Mouse (Mus musculus) frontal cortex, postnatal 25 days (tissue): ENCODE measurements around the gene Gm10073.
"Not testable (repeated sequence)": the region's sequence is repeated elsewhere in the genome, so short reads cannot be mapped to it uniquely, and the experiment has no call there.

Experiments
- DNase-seq, 2 experiments: peaks; one replicate each; pipeline ENCODE4 v3.0.0; 2022; ENCODE audit warnings: low spot score in 2 of 2

Gene Gm10073

GRCm38 (mm10) chr8:106599265-106599979 lies 26.2 kb upstream of the Gm10073 start:
- DNase-seq = no peak

DNA sequence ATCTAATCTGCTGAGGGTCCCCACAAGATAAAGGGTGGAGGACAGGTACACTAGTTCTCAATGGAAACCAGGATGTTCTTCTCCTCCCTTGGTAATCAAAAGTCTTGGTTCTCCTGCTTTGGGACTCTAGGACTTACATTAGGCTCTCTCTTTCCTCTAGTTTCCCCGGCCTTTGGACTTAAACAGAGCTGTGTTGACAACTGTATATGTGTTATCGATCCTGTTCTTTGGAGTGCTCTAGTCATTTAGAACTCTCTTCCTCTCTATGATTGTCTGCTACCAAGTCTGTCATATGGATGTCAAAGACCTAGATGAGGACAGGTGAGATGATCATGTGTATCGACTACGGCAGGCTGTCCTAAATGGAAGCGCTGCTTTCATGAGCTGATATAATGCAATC lies 23.8 kb upstream of the Gm10073 start:
- no peak for DNase-seq

- not testable (repeated sequence) for DNase-seq
Observed at GRCm38 (mm10) chr8:106595623-106596022, 22.4 kb upstream of the Gm10073 start.

DNA sequence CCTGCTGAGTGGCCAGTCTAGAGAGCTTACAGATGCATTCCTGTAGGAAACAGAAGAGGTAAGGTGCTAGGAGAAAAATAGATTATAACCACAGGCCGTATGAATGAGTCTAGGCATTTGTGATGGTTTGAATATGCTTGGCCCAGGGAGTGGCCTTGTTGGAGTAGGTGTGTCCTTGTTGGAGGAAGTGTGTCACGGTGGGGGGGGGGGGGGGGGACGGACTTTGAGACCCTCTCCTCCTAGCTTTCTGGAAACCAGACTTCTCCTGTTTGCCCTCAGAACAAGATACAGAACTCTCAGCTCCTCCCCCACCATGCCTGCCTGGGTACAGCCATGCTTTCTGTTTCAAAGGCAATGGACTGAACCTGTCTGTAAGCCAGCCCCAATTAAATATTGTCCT lies 19.2 kb upstream of the Gm10073 start:
- no peak for DNase-seq

DNA sequence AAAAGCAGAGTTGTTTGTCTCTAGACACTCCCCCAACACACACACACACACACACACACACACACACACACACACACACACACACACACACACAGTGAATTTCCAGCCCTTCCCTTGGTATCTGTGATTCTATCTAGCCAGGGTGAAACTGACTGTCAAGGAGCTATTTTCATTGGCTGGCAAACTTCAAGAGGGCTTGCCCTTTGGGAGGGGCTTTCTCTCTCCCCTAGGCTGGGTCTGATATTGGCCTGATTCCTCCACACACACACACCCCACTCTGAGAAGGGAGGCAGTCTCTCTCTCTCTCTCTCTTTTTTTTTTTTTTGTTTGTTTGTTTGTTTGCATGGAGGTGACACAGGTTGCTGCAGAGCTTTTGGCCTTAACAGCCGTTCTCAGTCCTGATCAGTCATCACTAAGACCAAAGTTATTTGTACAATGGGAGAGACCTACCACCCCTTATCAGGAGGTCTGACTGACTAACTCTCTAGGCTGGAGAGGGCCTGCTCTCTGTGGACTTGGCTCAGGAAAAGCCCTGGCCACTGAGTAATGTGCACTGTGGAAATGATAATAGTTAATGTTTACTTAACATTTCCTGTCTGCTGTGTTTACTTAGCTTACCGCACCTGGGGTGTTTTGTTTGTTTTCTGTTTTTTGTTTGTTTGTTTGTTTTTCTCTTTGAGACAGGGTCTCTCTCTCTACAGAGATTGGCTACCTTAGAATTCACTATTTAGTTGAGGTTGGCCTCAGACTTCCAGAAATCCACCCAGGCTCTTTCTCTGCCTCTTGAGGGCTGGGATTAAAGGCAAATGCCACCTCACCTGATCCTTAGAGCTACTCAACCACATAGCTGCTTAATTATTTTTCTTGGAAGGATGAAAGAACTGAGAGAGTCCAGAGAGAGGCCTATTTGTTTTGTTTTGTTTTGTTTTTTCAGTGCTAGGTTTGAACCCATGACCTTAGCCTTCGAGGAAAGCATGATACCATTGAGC lies 15.5 kb upstream of the Gm10073 start:
- no peak for DNase-seq

- DNase-seq = no peak
Observed at GRCm38 (mm10) chr8:106586896-106587295, 13.6 kb upstream of the Gm10073 start.

- DNase-seq = no peak
Observed at GRCm38 (mm10) chr8:106585671-106586037, 12.4 kb upstream of the Gm10073 start.

DNA sequence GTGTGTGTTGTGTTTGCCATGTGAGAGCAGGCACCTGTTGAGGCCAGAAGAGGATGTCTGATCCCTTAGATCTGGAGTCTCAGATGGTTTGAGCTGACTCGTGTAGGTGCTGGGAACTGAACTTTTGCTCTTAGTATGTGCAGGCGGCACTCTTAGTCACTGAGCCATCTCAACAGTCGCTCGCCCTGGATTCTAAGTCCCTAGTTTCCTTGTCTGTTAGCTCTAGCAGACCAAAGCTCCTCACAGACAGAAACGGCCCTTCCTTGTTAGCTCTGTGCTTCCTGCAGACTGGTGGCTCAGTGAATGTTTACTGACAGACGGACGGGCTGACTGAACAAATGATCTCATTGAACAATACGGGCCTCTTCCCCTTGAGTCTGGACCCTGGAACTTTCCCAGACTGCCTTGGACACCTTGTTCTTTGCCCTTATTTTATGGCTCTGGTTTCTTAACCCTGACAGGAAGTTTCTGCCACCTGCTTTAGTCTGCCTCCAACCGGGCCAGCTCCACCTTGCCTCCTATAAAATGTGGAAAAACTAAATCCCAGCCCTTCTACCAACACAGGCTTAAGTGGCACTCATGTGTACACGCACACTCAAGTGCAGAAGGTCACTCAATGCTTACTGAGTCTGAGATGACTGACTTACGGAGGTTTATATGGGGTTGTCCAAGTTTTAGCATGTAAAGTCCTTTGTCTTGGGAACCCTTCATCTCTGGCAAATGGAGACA lies 11.8 kb upstream of the Gm10073 start:
- no peak for DNase-seq

DNA sequence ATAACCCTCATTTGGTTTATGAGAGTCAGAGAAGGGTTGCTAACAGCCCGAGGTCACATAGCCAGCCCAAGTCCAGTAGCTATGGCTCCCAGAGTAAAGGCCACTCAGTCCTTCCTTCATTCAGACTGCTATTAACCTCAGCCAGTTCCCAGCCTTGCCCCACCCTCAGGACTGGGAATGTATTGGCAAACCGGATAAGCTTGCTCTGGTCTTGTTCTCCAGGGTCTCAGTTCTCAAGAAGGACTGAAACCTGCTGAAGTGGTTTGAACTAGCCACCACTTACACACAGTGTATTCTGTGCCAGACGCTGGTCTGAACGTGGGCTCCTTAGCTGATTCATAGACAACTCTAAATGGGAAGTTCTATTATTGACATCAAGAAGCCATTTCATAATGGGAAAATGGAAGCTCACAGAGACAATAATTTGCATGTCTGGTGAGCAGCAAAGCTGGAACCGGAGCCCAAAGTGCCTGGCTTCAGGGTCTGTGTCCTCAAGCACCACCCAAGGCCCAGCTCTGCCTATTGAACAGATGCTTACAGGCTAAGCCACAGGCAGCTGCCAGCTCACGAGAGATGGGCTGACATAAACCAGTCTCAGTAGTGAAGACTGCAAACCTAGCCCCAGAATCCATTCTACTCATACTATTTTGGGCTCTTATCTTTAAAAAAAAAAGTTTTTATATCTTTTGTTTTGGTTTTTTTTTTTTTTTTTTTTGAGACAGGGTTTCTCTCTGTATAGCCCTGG lies 8.3 kb upstream of the Gm10073 start:
- DNase-seq = no peak

DNA sequence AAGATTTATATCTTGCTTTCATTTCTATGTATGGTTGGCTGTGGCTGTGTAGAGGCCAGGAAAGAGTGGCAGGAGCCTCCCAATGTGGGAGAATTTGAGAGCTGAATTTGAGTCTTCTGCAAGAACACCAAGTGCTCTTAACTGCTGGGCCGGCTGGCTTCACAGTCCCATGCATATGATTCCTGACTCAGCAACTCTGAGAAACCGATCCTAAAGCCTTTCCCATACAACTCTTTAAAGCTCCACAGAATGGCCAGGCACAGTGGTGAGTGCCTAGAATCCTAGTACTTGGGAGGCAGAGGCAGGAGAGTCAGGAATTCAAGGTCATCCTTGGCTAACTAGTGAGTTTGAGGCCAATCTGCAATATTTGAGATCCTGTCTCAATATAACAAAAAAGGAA lies 6.2 kb upstream of the Gm10073 start:
- no peak for DNase-seq

DNA sequence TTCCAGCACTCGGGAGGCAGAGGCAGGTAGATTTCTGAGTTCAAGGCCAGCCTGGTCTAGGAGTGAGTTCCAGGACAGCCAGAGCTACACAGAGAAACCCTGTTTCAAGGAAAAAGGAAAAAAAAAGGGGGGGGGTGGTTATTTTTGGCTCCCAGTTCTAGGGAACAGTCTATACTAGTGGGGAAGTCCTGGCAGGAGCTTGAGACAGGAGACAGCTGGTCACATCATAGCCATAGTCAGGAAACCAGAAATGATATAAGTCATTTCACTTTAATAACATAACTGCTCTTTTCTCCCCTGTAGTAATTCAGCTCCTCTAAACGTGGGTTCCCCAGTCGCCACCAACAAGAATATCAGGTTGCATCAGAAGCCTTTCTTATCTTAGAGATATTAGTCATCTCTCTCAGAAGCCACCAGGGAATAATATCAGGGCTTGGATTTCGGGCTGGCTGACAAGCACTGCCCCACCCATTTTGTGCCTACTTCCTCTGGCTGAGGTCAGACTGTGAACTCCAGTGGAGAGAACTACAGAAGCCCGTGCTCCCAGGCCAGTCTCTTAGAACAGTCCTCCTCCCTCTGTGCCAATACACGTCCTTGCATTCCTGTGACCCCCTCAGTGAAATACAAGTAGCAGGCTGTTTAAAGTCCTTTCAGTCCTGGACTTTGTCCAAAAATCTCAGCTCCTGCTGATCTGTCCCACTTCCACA lies 3.7 kb upstream of the Gm10073 start:
- no peak for DNase-seq

GRCm38 (mm10) chr8:106574283-106574682 lies 1.0 kb upstream of the Gm10073 start:
- DNase-seq = no peak

DNA sequence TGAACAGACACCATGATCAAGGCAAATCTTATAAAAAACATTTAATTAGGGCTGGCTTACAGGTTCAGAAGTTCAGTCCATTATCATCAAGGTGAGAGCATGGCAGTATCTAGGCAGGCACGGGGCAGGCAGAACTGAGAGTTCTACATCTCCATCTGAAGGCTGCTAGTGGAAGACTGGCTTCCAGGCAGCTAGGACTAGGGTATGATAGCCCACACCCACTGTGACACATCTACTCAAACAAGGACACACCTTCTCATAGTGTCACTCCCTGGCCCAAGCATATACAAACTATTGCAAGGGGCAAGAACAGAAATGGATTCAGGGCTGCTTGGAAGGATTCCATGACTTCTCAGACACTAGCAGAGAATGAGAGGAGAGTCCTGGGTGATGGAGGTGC lies 1.1 kb downstream of the Gm10073 start:
- DNase-seq = not testable (repeated sequence)

GRCm38 (mm10) chr8:106571551-106572172 lies 1.6 kb downstream of the Gm10073 start:
- no peak for DNase-seq

DNA sequence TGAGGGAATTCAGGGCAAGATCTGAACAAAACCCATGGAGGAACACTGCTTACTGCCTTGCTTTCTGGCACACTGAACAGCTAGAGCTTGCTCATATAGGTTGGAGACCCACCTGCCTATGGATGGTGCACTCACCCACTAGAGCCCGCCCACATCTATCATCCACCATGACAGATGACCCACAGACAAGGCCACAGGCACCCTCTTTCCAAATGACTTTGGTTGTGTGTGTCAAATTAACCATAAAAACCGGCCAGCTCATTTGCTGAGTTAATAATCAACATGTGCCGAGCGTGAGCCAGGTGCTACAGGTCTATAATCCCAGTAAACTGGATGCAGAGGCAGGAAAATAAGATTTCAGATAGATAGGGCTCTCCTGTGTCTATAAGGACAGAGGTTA lies 2.9 kb downstream of the Gm10073 start:
- DNase-seq = no peak

DNA sequence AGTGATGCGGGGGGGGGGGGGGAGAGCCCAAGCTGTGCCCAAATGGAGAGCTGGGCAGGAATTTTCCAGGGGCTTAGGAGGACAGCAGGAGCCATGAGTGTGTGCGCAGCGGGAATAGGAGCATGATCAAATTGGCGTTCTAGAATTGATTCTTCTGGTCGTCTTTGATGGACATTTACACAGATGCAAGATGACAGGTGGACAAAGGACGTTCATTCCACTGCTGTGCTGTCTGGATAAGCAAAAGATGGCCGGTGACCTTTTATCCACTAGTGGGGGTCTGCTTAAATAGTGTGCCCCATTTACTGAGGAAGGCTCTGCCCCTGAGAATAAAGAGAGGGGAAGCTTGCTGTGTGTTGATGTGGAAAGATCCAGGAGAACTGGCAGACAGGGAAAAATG lies 4.3 kb downstream of the Gm10073 start:
- no peak for DNase-seq

DNA sequence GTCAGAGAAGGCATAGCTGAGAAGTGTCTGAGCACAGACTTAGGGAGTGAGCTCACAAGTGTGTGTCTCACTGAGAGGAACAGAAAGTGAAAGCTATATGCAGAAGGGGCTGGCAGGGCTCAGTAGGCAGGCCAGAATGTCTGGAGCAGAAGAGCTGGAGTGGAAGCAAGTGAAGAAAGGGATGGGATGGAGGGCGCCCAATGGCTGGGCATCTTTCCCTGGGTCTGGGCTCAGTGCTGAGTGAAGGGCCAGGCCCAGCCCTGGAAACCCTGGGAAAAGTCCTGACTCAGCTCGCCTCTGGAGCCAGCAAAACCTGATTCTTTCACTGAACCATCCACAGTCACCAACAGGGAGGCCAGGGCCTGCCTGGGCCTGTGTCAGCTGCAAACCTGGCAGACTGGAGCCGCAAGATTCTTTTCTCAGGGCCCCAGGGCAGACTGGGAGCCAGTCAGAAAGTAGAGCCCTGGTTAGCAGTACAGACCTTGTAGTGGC lies 9.5 kb downstream of the Gm10073 start:
- no peak for DNase-seq

DNA sequence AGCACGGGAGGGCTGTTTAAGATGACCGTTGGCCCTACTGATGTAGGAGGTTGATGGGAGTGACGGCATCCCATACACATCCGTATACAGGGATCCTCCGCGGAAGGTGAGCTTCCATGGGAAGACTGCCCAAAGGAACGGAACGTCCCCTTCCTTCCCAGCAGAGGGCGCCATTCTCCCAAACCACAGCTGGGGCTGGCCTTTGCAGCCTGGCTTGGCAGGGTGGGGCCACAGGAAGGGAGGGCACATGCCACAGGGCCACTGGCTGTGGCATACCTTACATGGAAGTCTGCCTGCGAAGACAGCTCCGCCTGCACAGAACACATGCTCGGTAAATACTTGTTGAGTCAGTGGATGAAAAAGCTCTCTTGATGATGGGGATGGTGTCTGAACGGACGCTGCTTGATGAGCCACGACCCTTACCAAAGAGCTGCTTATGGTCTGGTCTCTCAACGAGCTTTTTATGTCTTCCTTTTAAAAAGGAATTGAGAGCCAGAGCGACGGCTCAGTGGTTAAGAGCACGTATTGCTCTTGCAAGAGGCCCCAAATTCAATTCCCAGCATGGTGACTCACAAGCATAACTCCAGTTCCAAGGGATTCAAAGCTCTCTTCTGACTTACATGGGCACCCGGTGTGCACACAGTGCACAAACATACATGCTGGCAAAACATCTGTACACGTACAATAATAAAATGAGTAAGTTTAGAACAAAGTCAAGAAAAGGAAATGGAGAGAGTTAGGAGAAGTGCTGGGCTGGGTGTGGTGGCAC lies 12.0 kb downstream of the Gm10073 start:
- DNase-seq = peak in 1 of 2 experiments; percentile 11

DNA sequence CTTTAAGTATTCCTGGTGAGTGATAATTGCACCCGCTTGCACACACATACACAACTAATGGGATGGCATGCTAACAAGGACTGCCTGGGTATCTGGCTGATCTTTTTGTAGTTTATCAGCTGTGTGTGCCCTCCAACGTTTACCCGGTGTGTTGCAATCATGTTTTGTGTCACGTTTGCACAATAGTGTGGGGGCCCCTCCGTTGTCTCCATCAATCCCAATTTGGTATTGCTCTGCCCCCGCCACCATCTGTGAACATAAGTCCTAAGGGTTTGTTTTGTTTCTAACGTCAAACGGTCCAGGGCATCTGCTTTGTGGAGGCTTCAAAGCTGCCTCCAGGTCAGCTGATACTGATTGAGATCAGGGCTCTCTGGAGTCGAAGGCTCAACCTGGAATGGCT lies 13.4 kb downstream of the Gm10073 start:
- DNase-seq = no peak
